Mouse (Mus musculus): Measurements from ENCODE around the gene Galns.
"Not testable (repeated sequence)": the region's sequence is repeated elsewhere in the genome, so short reads cannot be mapped to it uniquely, and the experiment has no call there.

Galns gene

DNA sequence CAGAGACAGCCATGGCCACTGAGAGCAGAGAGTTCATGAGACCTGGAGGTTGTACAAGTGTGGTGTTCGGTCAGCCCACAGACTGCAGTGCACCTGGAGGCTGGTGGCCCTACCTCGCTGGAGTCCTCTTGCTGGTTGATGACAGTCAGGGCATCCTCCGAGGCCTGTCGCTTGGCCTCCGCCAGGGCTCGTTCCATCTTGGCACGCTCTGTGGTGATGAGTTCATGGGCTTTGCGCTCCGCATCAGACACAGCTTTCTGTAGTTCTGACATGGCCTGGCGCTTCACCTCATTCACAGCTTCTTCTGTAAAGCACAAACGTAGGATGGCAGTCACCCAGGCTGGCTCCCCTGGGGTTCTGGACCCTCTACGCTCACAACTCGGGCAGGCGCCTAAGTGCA is 21.9 kb upstream of the Galns start:
- no peak for DNase-seq

DNA sequence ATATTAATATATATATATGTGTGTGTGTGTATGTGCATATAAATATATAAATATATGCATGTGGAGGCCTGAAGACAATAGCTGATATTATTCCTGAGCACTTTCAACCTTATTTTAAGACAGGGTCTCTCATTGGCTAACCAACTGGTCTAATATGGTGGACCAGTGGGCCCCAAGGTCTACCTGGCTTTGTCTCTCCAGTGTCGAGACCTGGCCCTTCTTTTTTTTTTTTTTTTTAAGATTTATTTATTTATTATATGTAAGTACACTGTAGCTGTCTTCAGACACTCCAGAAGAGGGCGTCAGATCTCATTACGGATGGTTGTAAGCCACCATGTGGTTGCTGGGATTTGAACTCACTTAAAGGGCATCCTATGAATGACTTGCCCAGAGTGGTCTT is 20.9 kb upstream of the Galns start:
- DNase-seq = not testable (repeated sequence)

GRCm38 (mm10) chr8:122630696-122631095 is 19.4 kb upstream of the Galns start:
- DNase-seq = no peak

DNA sequence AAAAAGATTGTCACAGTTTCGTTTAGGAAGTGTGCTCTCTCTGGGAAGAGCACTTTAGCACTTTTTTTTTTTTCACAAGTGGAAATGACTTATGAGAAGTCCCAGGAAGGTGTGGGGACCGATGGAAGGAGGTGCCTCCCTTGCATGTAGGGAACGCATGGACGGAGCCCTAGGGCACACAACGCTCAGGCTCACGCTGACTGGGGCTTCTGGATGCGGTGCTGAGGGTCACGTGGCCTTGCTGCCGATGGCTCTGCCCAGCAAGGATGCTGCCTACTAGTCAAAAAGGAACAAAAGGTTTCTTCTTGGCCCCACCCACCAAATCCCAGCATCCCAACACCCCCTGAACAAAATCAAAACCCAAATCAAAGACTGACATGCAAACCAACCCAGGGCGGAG is 18.1 kb upstream of the Galns start:
- DNase-seq = no peak

DNA sequence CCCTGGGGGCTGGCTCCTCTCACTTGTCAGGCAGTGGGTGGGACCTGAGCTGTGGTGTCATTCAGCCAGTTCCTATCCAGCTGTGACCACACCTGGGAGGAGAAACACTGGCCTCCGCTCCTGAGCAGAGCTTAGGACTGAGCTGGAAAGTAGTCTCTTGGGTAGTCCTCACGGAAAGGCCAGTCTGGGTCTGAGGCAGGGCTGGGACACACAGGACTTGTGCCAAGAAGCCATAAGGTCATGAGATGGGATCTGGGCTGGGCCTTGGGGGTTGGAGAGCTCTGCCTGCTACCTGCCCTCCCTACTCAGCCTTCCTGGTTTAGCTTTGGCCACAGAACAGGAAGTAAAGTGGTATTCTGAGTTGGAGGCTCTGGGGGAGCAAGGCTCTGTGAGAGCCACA is 15.6 kb upstream of the Galns start:
- DNase-seq = no peak

- no peak for DNase-seq
Measured at GRCm38 (mm10) chr8:122625811-122626210, 14.5 kb upstream of the Galns start.

DNA sequence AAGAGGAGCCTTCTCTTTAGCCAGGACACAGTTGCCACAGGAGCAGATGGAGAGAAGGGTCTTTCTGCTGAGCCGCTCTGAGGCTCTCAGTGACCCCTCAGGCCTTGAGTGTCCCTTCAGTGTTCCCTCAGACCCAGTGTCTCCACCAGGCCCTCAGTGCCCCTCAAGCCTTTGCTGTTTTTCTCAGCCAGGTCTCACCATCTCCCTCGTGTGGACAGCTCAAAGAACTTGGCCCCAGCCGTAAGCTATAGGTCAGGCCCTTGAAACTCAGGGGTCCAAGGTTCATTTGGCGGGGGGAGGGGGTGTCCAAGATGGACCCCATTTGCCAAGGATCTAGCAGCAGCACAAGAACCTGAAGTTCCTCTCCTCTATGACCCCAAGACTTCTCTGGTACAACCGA is 13.4 kb upstream of the Galns start:
- no peak for DNase-seq

GRCm38 (mm10) chr8:122623844-122624642 is 12.8 kb upstream of the Galns start:
- no peak for DNase-seq

DNA sequence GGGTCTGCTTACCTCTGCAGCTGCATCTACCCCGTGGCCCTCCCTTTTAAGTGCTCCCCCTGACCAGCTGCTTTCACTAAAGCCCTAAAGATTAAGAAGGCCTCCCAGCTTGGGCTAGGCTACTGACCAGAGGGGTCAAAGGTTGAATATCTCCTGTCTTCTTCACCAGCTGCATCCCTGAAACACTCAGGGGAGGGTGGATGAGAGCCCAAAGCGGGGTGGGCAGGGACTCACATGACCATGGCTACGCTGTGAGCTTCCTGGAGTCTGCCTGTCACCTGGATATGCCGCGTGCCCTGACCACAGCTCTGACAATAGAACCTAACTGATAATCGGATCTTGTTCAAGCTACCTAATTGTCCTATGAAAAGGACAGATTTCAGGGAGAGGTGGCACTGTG is 11.5 kb upstream of the Galns start, which contains the start of gene Pabpn1l:
Gene Pabpn1l, minus strand, starts transcription at position 13 of the 400 bp plus-strand sequence.
- DNase-seq = no peak

DNA sequence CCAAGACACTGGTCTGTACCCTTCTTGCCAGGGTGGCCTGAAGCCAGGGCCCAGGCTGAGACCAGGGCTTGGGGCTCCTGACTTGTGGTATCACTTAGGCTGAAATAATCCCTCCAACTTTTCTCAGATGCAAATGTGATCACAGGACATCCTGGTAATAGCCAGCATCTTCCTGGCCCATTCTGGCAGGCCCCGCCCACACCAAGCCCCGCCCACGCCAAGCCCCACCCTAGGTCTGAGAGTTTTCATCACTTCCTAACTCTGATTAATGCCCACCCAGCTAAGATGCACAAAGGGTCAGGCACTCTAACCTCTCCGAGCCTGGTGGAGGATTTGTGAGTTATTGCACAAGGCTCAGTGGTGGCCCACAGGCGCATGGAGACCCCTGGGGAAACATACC is 9.2 kb upstream of the Galns start:
- no peak for DNase-seq

- no peak for DNase-seq
Measured at GRCm38 (mm10) chr8:122618660-122619378, 7.6 kb upstream of the Galns start.

DNA sequence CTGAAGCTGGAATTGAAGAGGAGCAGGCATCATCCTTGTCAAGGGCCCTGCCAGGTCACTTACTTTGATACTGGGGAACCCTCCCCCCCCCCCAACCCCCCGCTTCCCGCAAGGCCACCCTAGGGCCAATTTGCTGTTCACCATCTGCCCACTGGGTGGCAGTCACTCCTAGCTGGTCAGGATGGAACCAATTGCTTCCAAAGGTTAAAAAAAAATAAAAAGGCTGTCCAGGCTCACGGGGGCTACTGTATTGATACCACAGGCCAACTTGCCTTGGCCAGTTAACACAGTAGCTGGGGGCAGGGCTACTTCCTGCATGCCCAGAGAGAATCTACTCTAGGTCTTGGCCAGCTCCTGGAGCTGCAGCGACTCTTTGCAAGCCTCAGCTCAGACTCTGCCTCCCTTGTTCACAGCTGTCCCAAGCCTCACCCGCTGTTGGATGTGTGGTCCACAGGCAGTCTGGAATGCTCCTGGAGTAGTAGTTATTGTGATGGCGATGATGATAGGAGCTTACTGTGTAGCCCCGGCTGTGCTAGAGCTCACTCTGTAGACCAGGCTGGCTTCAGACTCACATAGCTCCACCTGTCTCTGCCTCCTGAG is 6.8 kb upstream of the Galns start:
- peak; percentile 84 for DNase-seq

DNA sequence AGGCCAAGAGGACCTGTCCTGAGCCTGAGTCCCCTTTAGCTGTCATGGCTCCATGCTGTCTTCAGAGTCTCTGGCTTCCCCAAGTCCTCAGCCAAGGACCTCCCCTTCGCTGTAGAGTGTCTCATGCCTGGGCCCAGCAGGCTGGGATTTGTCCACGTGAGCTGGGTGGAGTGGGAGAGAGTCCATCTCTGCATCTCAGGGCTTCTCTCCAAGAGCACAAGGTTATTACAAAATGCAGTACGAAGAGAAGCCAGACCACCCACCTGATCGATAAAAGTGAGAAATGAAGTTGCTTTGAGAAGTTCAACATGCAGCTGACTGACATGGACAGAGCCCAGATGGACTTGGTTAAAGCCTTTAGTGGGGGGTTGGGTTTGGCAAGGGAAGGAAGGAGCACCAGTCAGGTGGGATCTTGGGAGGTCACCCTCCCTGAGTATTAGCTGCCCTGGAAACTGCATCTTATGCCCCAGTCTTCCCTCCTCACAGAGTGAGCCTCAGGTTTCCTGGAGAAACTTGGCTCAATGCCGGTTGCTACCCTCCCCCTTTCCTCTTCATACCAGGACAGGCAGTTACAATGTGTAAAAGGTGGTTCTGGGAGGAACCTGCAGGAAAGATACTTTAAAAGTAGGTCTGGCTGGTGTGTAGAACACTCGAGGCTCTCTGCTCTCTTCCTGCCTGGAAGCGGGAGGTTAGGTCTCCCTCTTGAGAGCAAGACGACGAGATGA is 5.1 kb upstream of the Galns start:
- DNase-seq = no peak

DNA sequence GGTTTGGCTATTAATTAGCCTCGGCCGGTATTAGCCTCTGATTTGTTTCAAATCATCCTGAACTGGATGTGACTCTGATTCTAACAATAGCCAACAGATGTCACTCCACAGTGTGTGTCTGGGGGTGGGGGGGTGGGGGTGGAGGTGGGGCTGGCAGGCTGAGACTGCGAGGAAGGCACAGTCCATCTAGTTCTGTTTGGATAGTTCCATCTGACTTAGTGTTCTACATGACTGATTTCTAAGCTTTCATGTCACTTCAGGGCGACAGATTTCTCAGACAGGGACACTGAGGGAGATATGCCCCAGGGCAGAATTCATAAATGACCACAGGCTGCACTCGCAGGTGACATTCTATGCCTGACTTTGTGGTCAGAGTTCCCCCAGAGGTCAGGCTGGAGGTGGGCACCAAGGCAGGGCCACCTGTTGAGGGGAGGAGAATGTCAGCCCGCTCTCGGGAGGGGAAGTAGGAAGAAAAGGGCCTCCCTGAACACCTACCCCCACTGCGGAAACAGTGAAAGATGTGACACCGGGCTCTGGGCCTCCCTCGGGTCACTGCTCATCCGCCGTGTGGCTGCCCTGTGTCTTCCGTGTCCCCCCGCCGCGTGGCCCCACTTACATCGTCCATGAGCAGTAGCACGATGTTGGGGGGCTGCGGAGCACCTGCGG is 518 bp downstream of the Galns start:
- no peak for DNase-seq

DNA sequence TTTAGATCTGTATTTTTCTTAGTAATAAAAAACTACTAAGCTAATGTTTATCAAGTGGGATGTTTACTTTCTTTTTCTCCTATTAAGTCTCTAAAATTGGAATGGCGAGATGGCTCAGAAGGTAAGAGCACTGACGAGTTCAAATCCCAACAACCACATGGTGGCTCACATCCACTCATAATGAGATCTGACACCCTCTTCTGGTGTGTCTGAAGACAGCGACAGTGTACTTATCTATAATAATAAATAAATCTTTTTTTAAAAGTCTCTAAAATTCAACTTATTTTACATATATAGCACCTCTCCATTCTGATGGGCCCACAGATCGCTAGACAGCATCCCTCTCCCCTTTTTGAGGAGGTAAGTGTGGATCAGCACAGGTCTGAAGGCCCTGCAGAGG is 1.1 kb downstream of the Galns start:
- no peak for DNase-seq

DNA sequence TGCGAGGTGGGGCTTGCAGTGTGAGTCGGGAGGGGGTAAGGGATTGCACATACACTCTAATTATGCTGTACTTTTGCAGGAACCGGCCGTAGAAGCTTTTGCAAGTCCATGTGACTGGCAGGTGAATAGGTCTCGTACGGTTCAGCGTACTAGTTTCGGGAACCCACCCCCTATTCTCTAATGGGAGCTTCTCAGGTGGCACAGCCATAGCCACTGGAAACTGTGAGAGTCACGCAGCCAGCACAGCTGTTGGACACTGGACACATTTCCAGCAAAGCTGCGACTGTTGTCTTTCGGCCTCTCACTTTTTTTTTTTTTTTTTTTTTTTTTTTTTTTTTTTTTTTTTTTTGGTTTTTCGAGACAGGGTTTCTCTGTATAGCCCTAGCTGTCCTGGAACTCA is 4.5 kb downstream of the Galns start:
- DNase-seq = no peak

DNA sequence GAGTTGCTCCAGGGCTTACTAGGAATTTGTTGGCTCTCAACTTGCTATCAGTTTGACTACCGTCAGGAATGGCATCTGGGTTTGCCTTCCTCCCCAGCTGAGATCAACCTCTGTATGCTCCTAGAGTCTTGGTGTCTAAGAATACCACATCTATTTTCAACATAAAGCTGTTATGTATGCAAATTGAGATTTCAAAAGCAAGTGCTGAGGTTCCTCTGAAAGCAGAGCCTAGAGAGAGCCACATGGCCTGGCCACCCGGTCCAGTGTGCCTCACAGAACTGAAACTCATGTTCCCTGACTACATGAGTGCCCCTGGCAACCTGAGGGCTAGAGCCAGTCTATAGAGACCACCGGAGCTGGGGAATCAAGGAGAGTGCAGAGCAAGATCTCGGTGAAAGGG is 5.9 kb downstream of the Galns start:
- no peak for DNase-seq

DNA sequence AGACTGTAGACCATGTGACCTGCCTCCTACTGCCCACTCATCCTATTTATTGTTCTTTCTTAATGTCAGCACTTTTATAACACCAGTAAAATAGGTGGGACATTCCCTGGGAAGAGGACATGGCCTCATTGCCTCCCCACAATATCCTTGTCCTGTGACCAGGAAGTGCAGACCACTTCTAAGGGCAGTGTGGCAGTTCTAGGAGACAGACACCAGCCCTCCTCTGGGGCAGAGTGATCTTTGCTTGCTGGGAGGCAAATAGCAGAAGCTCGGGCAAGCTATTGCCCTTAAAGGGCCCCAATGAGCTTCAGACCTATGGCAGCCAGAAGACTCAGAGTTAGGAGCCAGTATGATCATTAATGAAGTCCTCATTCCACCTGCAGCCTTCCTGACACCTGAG is 6.6 kb downstream of the Galns start:
- DNase-seq = no peak

DNA sequence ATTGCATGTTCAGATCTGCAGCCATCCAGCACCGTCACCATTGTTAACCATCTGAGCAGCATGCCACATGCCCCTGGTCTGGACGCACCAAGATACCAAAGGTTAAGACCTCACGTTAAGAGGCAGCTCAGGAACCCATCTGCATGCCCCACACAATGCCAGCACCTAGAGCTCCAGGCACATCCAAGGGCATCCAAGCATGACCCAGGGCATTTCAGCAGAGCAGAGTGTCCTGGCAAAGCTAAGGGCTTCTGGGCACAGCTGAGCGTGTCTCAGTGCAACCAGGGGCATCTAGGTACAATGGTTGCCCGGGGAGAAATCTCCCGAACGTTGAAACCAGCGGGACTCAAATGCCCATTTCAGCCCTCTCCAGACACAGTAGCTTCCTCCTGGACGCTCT is 10.6 kb downstream of the Galns start:
- DNase-seq = no peak

GRCm38 (mm10) chr8:122596031-122596430 is 15.2 kb downstream of the Galns start:
- no peak for DNase-seq

DNA sequence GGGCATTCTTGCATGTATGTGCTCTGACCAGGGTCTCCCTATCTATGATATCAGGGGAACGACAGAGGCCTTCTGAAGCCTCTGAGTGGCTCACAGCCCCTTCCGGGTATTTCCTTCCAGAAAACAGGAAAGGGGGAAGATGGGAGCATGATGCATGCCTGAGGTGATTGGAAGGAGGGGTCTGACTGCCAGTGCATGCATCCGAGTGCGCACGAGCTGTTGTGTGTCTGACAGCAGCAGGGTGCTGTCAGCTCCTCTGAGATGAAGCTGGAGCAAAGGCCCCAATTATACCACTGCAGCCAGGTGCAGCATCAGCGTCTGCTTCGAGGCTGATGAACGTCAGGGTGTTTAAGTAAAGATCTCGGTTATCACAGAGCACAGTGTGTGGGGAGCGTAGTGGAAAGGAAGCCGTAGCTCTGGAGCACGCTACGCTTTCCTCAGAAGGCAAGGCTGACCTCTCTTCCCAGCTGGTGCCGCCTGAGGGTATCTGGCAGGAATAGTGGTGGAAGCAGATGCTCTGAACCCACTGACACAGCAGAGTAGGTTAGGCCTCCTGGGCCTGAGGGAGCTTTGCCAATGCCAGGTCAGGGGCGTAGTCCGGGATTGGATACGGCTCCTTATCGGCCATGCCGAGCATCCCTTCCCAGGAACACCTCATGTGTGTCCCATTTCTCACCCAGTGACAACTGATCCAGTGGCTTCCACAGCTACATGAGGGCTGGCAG is 17.3 kb downstream of the Galns start:
- DNase-seq = no peak

DNA sequence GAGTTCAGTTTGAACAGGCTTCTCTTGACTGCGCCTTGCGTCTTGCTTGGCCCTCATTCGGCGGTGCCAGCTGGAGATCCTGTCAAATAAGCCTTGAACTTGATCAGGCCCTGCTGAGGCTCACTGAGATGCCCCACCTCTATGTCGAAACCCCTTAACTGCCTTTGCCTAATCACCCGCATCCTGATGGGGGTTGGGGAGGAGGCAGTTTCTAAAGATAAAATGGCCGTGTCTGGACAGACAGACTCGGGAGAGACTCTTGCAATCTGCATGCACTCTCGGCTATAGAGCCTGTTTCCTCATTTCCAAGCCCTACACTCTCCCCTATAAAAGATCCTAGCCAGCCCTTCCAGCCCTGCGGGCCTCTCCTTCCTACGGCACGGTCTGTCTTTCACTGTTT is 18.0 kb downstream of the Galns start:
- no peak for DNase-seq

Data from embryo, embryonic 11 days (tissue).